Mouse (Mus musculus): ENCODE results near the gene Trpc7. TPM values are rescaled to one million over a fixed set of nuclear protein-coding genes. Genes with fewer than 3 reads are reported as not detected.

Trpc7 gene
- polyA plus RNA-seq, 1 experiment from 2014 or later: 6.6 TPM

- Histone ChIP-seq H3K9me3 (replicated peaks; ENCODE audit: control insufficient read depth, low read length, poor library complexity, severe bottlenecking) (no peaks in the 10 kb centered on the region), H3K4me3 (ENCODE audit: low read depth, low read length) (peak overlapping the region; percentile 42), H3K36me3 (ENCODE audit: control insufficient read depth, insufficient read depth, low read length) (no peaks in the 10 kb centered on the region), H3K9ac (ENCODE audit: low read depth, low read length) (no peak overlapping the region), H3K4me1 (ENCODE audit: control insufficient read depth, insufficient read depth, low read length) (0 out of 2 replicates have a peak, but pooled peaks cover 2% of the 10 kb centered on the region), H3K4me2 (ENCODE audit: low read length) (peak overlapping the region; percentile 40), H3K27ac (ENCODE audit: low read length) (no peak overlapping the region), H3K27me3 (ENCODE audit: control insufficient read depth, insufficient read depth, low read depth, low read length) (no peaks in the 10 kb centered on the region)
- WGBS: 67% methylated on average over 5 of the region's 5 CpGs
- no peak for ATAC-seq
Observed at GRCm38 (mm10) chr13:56894543-56894942, 1.2 kb downstream of the Trpc7 start.

- H3K9me3 ChIP-seq (replicated peaks; ENCODE audit: control insufficient read depth, low read length, poor library complexity, severe bottlenecking): no peaks in the 10 kb centered on the region
- no peak for ATAC-seq
- WGBS: 45% methylated on average over 7 of the region's 7 CpGs
Observed at GRCm38 (mm10) chr13:56889888-56890287, 5.9 kb downstream of the Trpc7 start.

GRCm38 (mm10) chr13:56882931-56883330 lies 12.9 kb downstream of the Trpc7 start:
- no peak overlapping the region for H3K4me3 ChIP-seq (ENCODE audit: low read depth, low read length)
- 74% methylated on average over 12 of the region's 12 CpGs for WGBS
- no peak overlapping the region for H3K4me2 ChIP-seq (ENCODE audit: low read length)
- peaks cover 6% of the 10 kb centered on the region; the same call in 1 of the 2 replicates for H3K36me3 ChIP-seq (ENCODE audit: control insufficient read depth, insufficient read depth, low read length)
- no peak for ATAC-seq
- 0 out of 2 replicates have a peak, but pooled peaks cover 3% of the 10 kb centered on the region for H3K4me1 ChIP-seq (ENCODE audit: control insufficient read depth, insufficient read depth, low read length)
- no peak overlapping the region for H3K27ac ChIP-seq (ENCODE audit: low read length)
- no peaks in the 10 kb centered on the region for H3K27me3 ChIP-seq (ENCODE audit: control insufficient read depth, insufficient read depth, low read depth, low read length)
- H3K9me3 ChIP-seq (replicated peaks; ENCODE audit: control insufficient read depth, low read length, poor library complexity, severe bottlenecking): no peaks in the 10 kb centered on the region
- H3K9ac ChIP-seq (ENCODE audit: low read depth, low read length): no peak overlapping the region

More at GRCm38 (mm10) chr13:56889888-56890287, 5.9 kb downstream of the Trpc7 start:
- Histone ChIP-seq H3K27me3 (ENCODE audit: control insufficient read depth, insufficient read depth, low read depth, low read length) (no peaks in the 10 kb centered on the region), H3K4me3 (ENCODE audit: low read depth, low read length) (no peak overlapping the region), H3K4me2 (ENCODE audit: low read length) (no peak overlapping the region), H3K27ac (ENCODE audit: low read length) (no peak overlapping the region), H3K36me3 (ENCODE audit: control insufficient read depth, insufficient read depth, low read length) (peaks cover 6% of the 10 kb centered on the region; the same call in 1 of the 2 replicates), H3K9ac (ENCODE audit: low read depth, low read length) (no peak overlapping the region), H3K4me1 (ENCODE audit: control insufficient read depth, insufficient read depth, low read length) (no peaks in the 10 kb centered on the region)

- Histone ChIP-seq H3K9me3 (replicated peaks; ENCODE audit: control insufficient read depth, low read length, poor library complexity, severe bottlenecking) (no peaks in the 10 kb centered on the region), H3K9ac (ENCODE audit: low read depth, low read length) (no peak overlapping the region), H3K27ac (ENCODE audit: low read length) (no peak overlapping the region), H3K4me1 (ENCODE audit: control insufficient read depth, insufficient read depth, low read length) (no peaks in the 10 kb centered on the region), H3K27me3 (ENCODE audit: control insufficient read depth, insufficient read depth, low read depth, low read length) (no peaks in the 10 kb centered on the region), H3K4me2 (ENCODE audit: low read length) (no peak overlapping the region), H3K4me3 (ENCODE audit: low read depth, low read length) (no peak overlapping the region), H3K36me3 (ENCODE audit: control insufficient read depth, insufficient read depth, low read length) (no peaks in the 10 kb centered on the region)
- WGBS: 87% methylated on average over 6 of the region's 6 CpGs
- no peak for ATAC-seq
Observed at GRCm38 (mm10) chr13:56864567-56864966, 31.2 kb downstream of the Trpc7 start.

GRCm38 (mm10) chr13:56862011-56862410 lies 33.8 kb downstream of the Trpc7 start:
- H3K9ac ChIP-seq (ENCODE audit: low read depth, low read length): no peak overlapping the region
- no peak overlapping the region for H3K4me3 ChIP-seq (ENCODE audit: low read depth, low read length)
- 45% methylated on average over 6 of the region's 6 CpGs for WGBS
- no peak overlapping the region for H3K27ac ChIP-seq (ENCODE audit: low read length)
- no peak for ATAC-seq
- H3K4me1 ChIP-seq (ENCODE audit: control insufficient read depth, insufficient read depth, low read length): no peaks in the 10 kb centered on the region
- H3K27me3 ChIP-seq (ENCODE audit: control insufficient read depth, insufficient read depth, low read depth, low read length): no peaks in the 10 kb centered on the region
- H3K9me3 ChIP-seq (replicated peaks; ENCODE audit: control insufficient read depth, low read length, poor library complexity, severe bottlenecking): no peaks in the 10 kb centered on the region
- no peak overlapping the region for H3K4me2 ChIP-seq (ENCODE audit: low read length)
- H3K36me3 ChIP-seq (ENCODE audit: control insufficient read depth, insufficient read depth, low read length): no peaks in the 10 kb centered on the region

DNA sequence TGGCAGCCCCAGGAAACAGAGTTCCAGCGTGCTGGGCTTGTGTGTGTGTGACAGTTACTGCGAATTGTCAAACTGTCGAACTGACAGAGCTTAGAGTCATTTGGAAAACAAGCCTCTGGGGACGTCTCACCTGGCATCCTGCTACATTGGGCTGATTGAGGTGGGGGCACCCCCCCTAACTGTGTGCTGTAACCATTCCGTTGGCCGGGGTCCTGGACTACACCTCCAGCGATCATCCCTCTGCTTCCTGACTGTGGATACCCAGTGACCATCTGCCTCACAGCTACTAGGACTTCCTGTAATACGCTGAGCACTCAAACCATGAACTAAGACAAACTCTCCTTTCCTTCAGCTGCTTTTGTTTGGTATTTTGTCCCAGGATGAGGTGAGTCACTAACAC lies 41.3 kb downstream of the Trpc7 start:
- no peaks in the 10 kb centered on the region for H3K4me1 ChIP-seq (ENCODE audit: control insufficient read depth, insufficient read depth, low read length)
- no peak overlapping the region for H3K27ac ChIP-seq (ENCODE audit: low read length)
- H3K9ac ChIP-seq (ENCODE audit: low read depth, low read length): no peak overlapping the region
- no peak overlapping the region for H3K4me2 ChIP-seq (ENCODE audit: low read length)
- H3K36me3 ChIP-seq (ENCODE audit: control insufficient read depth, insufficient read depth, low read length): no peaks in the 10 kb centered on the region
- H3K27me3 ChIP-seq (ENCODE audit: control insufficient read depth, insufficient read depth, low read depth, low read length): no peaks in the 10 kb centered on the region
- 88% methylated on average over 8 of the region's 8 CpGs for WGBS
- H3K9me3 ChIP-seq (replicated peaks; ENCODE audit: control insufficient read depth, low read length, poor library complexity, severe bottlenecking): no peaks in the 10 kb centered on the region
- H3K4me3 ChIP-seq (ENCODE audit: low read depth, low read length): no peak overlapping the region
- no peak for ATAC-seq

- no peak for ATAC-seq
- H3K9me3 ChIP-seq (replicated peaks; ENCODE audit: control insufficient read depth, low read length, poor library complexity, severe bottlenecking): no peaks in the 10 kb centered on the region
- 33% methylated on average over 5 of the region's 5 CpGs for WGBS
- no peak overlapping the region for H3K4me3 ChIP-seq (ENCODE audit: low read depth, low read length)
- no peaks in the 10 kb centered on the region for H3K36me3 ChIP-seq (ENCODE audit: control insufficient read depth, insufficient read depth, low read length)
- H3K4me2 ChIP-seq (ENCODE audit: low read length): no peak overlapping the region
- H3K4me1 ChIP-seq (ENCODE audit: control insufficient read depth, insufficient read depth, low read length): no peaks in the 10 kb centered on the region
- H3K9ac ChIP-seq (ENCODE audit: low read depth, low read length): no peak overlapping the region
- H3K27ac ChIP-seq (ENCODE audit: low read length): no peak overlapping the region
- no peaks in the 10 kb centered on the region for H3K27me3 ChIP-seq (ENCODE audit: control insufficient read depth, insufficient read depth, low read depth, low read length)
Observed at GRCm38 (mm10) chr13:56853436-56853835, 42.4 kb downstream of the Trpc7 start.

DNA sequence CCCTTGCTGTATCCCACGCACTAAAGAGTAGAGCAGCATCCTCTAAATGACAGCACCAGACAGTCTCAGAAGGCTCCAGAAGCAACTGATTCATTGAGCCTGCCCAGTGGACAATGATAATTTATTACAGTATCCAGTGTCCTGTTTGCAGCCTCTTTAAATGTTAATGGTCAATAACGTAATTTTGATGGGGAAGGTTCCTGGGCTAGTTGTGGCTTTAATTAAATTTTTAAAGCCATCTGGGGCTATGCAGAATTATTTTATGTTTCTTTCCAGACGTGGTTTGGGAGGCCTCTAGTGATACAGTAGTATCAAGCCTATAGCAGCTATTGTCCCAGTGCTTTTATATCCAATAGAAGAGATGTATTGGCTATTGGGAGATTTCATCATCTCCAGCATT lies 49.9 kb downstream of the Trpc7 start:
- Histone ChIP-seq H3K27me3 (ENCODE audit: control insufficient read depth, insufficient read depth, low read depth, low read length) (no peaks in the 10 kb centered on the region), H3K36me3 (ENCODE audit: control insufficient read depth, insufficient read depth, low read length) (no peaks in the 10 kb centered on the region), H3K4me1 (ENCODE audit: control insufficient read depth, insufficient read depth, low read length) (no peaks in the 10 kb centered on the region), H3K27ac (ENCODE audit: low read length) (no peak overlapping the region), H3K9ac (ENCODE audit: low read depth, low read length) (no peak overlapping the region), H3K4me2 (ENCODE audit: low read length) (no peak overlapping the region), H3K4me3 (ENCODE audit: low read depth, low read length) (no peak overlapping the region), H3K9me3 (replicated peaks; ENCODE audit: control insufficient read depth, low read length, poor library complexity, severe bottlenecking) (no peaks in the 10 kb centered on the region)
- 83% methylated on average over 3 of the region's 3 CpGs for WGBS
- ATAC-seq: no peak

- no peak for ATAC-seq
- 87% methylated on average over 12 of the region's 12 CpGs for WGBS
Observed at GRCm38 (mm10) chr13:56815471-56815870, 80.3 kb downstream of the Trpc7 start.

More at GRCm38 (mm10) chr13:56815471-56815870, 80.3 kb downstream of the Trpc7 start:
- no peaks in the 10 kb centered on the region for H3K4me1 ChIP-seq (ENCODE audit: control insufficient read depth, insufficient read depth, low read length)
- no peak overlapping the region for H3K4me3 ChIP-seq (ENCODE audit: low read depth, low read length)
- H3K9ac ChIP-seq (ENCODE audit: low read depth, low read length): no peak overlapping the region
- H3K9me3 ChIP-seq (replicated peaks; ENCODE audit: control insufficient read depth, low read length, poor library complexity, severe bottlenecking): no peaks in the 10 kb centered on the region
- H3K27ac ChIP-seq (ENCODE audit: low read length): no peak overlapping the region
- H3K4me2 ChIP-seq (ENCODE audit: low read length): no peak overlapping the region
- no peaks in the 10 kb centered on the region for H3K36me3 ChIP-seq (ENCODE audit: control insufficient read depth, insufficient read depth, low read length)
- no peaks in the 10 kb centered on the region for H3K27me3 ChIP-seq (ENCODE audit: control insufficient read depth, insufficient read depth, low read depth, low read length)

Measured in midbrain, embryonic 16.5 days (tissue).